22 mouse cellular contexts compared by ENCODE assay signal in genomic region chr2:31541581-31541980, GRCm38 (mm10). TPM values are rescaled to one million over a fixed set of nuclear protein-coding genes. Genes with fewer than 3 reads are reported as not detected.
DNase-seq lines count a peak whose midpoint lies in the region; ATAC-seq and TF ChIP-seq lines count a peak whose summit lies in the region.
"Had no signal": no experiment of that assay in that cellular context is flagged by ENCODE, and none has a peak within 500 bp of the region (broad histone marks: within the 10 kb centered on the region; RNA-seq: fewer than 3 reads in every experiment).

No protein-coding gene starts in this region.

- no peak overlapping the region for H3K27ac ChIP-seq in embryonic facial prominence, embryonic 14.5 days (replicated peaks; ENCODE audit: low read depth, low read length)
- no peak overlapping the region for H3K27ac ChIP-seq in embryonic facial prominence, embryonic 10.5 days (replicated peaks)
- no peak overlapping the region for H3K27ac ChIP-seq in hindbrain, embryonic 14.5 days
- H3K27ac ChIP-seq: gastrocnemius, adult 2 months; heart, adult 2 months; heart, embryonic 15.5 days; layer of hippocampus, adult 2 months; left cerebral cortex, adult 2 months; limb, embryonic 12.5 days; liver, embryonic 15.5 days; midbrain, embryonic 15.5 days had no signal

- H3ac ChIP-seq in C2C12 (ENCODE audit: control insufficient read depth, insufficient read length, low read depth), result no peak overlapping the region

- H3K27me3 ChIP-seq in embryonic facial prominence, embryonic 14.5 days (replicated peaks; ENCODE audit: control insufficient read depth, insufficient read depth, low read length), result no peaks in the 10 kb centered on the region
- H3K27me3 ChIP-seq in embryonic facial prominence, embryonic 10.5 days (replicated peaks; ENCODE audit: low read depth, poor library complexity, severe bottlenecking), result peaks cover 15% of the 10 kb centered on the region; the same call in 1 of the 2 replicates
- peaks cover 12% of the 10 kb centered on the region for H3K27me3 ChIP-seq in C2C12 (ENCODE audit: control insufficient read depth, insufficient read depth, insufficient read length)
- H3K27me3 ChIP-seq in hindbrain, embryonic 14.5 days (ENCODE audit: control insufficient read depth, insufficient read depth, low read length), result peaks cover 3% of the 10 kb centered on the region; the same call in 1 of the 2 replicates
- H3K27me3 ChIP-seq: liver, embryonic 15.5 days; midbrain, embryonic 15.5 days had no signal

- peak; percentile 37; the same call in 1 of the 2 replicates for ATAC-seq in embryonic facial prominence, embryonic 14.5 days (ENCODE audit: low read depth)
- no peak for ATAC-seq in hindbrain, embryonic 14.5 days (ENCODE audit: low FRiP score)
- ATAC-seq: midbrain, embryonic 15.5 days had no signal

- no peak for TF ChIP-seq CTCF in C2C12 (IDR thresholded peaks at IDR 0.05; ENCODE audit: control insufficient read depth, insufficient read depth, insufficient read length)

- H3K9me3 ChIP-seq in embryonic facial prominence, embryonic 14.5 days (ENCODE audit: control insufficient read depth, low read length), result no peaks in the 10 kb centered on the region
- no peaks in the 10 kb centered on the region for H3K9me3 ChIP-seq in embryonic facial prominence, embryonic 10.5 days
- no peaks in the 10 kb centered on the region for H3K9me3 ChIP-seq in hindbrain, embryonic 14.5 days (ENCODE audit: control insufficient read depth, low read length)
- H3K9me3 ChIP-seq: heart, embryonic 15.5 days; liver, embryonic 15.5 days; midbrain, embryonic 15.5 days had no signal

- no peaks in the 10 kb centered on the region for H3K79me3 ChIP-seq in C2C12 (ENCODE audit: low read depth)

- no peak overlapping the region for H3K9ac ChIP-seq in embryonic facial prominence, embryonic 14.5 days (ENCODE audit: low read depth, low read length)
- H3K9ac ChIP-seq in hindbrain, embryonic 14.5 days, result no peak overlapping the region
- H3K9ac ChIP-seq: heart, embryonic 15.5 days; limb, embryonic 12.5 days; liver, embryonic 15.5 days; midbrain, embryonic 15.5 days had no signal

- H3K4me3 ChIP-seq in embryonic facial prominence, embryonic 14.5 days (ENCODE audit: low read depth, low read length), result no peak overlapping the region
- H3K4me3 ChIP-seq in embryonic facial prominence, embryonic 10.5 days, result no peak overlapping the region
- no peak overlapping the region for H3K4me3 ChIP-seq in C2C12 (ENCODE audit: insufficient read depth, poor library complexity, severe bottlenecking)
- H3K4me3 ChIP-seq in hindbrain, embryonic 14.5 days (replicated peaks; ENCODE audit: low read length), result no peak overlapping the region
- H3K4me3 ChIP-seq: gastrocnemius, adult 2 months; heart, adult 2 months; heart, embryonic 15.5 days; layer of hippocampus, adult 2 months; left cerebral cortex, adult 2 months; limb, embryonic 12.5 days; liver, embryonic 15.5 days; midbrain, embryonic 15.5 days had no signal

- no peak for DNase-seq in embryonic facial prominence, embryonic 14.5 days (ENCODE audit: low spot score)
- no peak for DNase-seq in embryonic facial prominence, embryonic 10.5 days (ENCODE audit: low spot score)
- DNase-seq in kidney, postnatal 14 days, result peak; percentile 41
- DNase-seq in lung, postnatal 25 days (ENCODE audit: low spot score), result peak; percentile 43
- DNase-seq in hindbrain, embryonic 14.5 days (ENCODE audit: low spot score), result no peak
- DNase-seq in right cerebral cortex, postnatal 36 days (ENCODE audit: low spot score in 2 of 2), result no peak
- DNase-seq in testis, postnatal 10 days (ENCODE audit: low spot score), result no peak
- DNase-seq: adrenal gland, postnatal 10 days; cerebellum, adult 11-12 months; cerebellum, postnatal 25 days; gastrocnemius, adult 2 months; heart, adult 2 months; right cerebral cortex, adult 18-20 months; spleen, adult 18-20 months; thymus, postnatal 25 days had no signal

- WGBS in embryonic facial prominence, embryonic 14.5 days, result 87% methylated on average over 4 of the region's 5 CpGs
- WGBS in embryonic facial prominence, embryonic 10.5 days, result 92% methylated on average over 5 of the region's 5 CpGs
- WGBS in hindbrain, embryonic 14.5 days, result 94% methylated on average over 5 of the region's 5 CpGs

- H3K79me2 ChIP-seq in C2C12 (ENCODE audit: control insufficient read depth, insufficient read depth), result no peaks in the 10 kb centered on the region

- no peaks in the 10 kb centered on the region for H3K36me3 ChIP-seq in embryonic facial prominence, embryonic 14.5 days (ENCODE audit: control insufficient read depth, insufficient read depth, low read length)
- no peaks in the 10 kb centered on the region for H3K36me3 ChIP-seq in embryonic facial prominence, embryonic 10.5 days (replicated peaks)
- H3K36me3 ChIP-seq in C2C12 (ENCODE audit: control insufficient read depth, insufficient read depth), result no peaks in the 10 kb centered on the region
- no peaks in the 10 kb centered on the region for H3K36me3 ChIP-seq in hindbrain, embryonic 14.5 days (replicated peaks; ENCODE audit: control insufficient read depth, insufficient read depth)
- H3K36me3 ChIP-seq: heart, embryonic 15.5 days; limb, embryonic 12.5 days; liver, embryonic 15.5 days; midbrain, embryonic 15.5 days had no signal

- H3K4me2 ChIP-seq in embryonic facial prominence, embryonic 14.5 days (ENCODE audit: low read depth, low read length), result no peak overlapping the region
- no peak overlapping the region for H3K4me2 ChIP-seq in hindbrain, embryonic 14.5 days (replicated peaks)
- H3K4me2 ChIP-seq: heart, embryonic 15.5 days; limb, embryonic 12.5 days; liver, embryonic 15.5 days; midbrain, embryonic 15.5 days had no signal

- no peaks in the 10 kb centered on the region for H3K4me1 ChIP-seq in embryonic facial prominence, embryonic 14.5 days (ENCODE audit: control insufficient read depth, insufficient read depth, low read length)
- peaks cover 24% of the 10 kb centered on the region; the same call in 1 of the 2 replicates for H3K4me1 ChIP-seq in embryonic facial prominence, embryonic 10.5 days
- H3K4me1 ChIP-seq in hindbrain, embryonic 14.5 days (replicated peaks; ENCODE audit: control insufficient read depth, insufficient read depth, low read length), result no peaks in the 10 kb centered on the region
- H3K4me1 ChIP-seq: limb, embryonic 12.5 days; liver, embryonic 15.5 days; midbrain, embryonic 15.5 days had no signal

TF ChIP-seq in C2C12, 6 proteins besides CTCF, POLR2A, EP300 and RAD21:
- TF ChIP-seq MYOD1 (IDR thresholded peaks at IDR 0.05; ENCODE audit: control insufficient read depth, insufficient read length, low read depth) (no peak), USF1 (IDR thresholded peaks at IDR 0.05; ENCODE audit: low read depth) (peak; percentile 14)

RNA-seq across cellular contexts. Expression of gene Fubp3, which starts 30.9 kb away (rescaled TPM):
- 72.9 and 82.7 TPM in 2 replicates for polyA plus RNA-seq in embryonic facial prominence, embryonic 14.5 days (2014; fragmentation: Nextera tagmentation; extraction: Ambion mirVana)
- polyA plus RNA-seq in embryonic facial prominence, embryonic 10.5 days (2016; fragmentation: Nextera tagmentation; extraction: Ambion mirVana), result 94.6 and 99.1 TPM in 2 replicates
- polyA plus RNA-seq in C2C12 (2012; fragmentation: generic; extraction: Trizol), result 29.9 TPM
- 43.6 and 45.2 TPM in 2 replicates for polyA plus RNA-seq in hindbrain, embryonic 14.5 days (2014; fragmentation: Nextera tagmentation; extraction: Ambion mirVana)

Comparison
In these comparisons a context has a peak if more than half of its experiments do, and no peak if none do; other contexts are left out.
1. DNase-seq: peak in kidney, postnatal 14 days (single experiment) and lung, postnatal 25 days (single experiment); none in embryonic facial prominence, embryonic 14.5 days (single experiment), embryonic facial prominence, embryonic 10.5 days (single experiment), hindbrain, embryonic 14.5 days (single experiment), right cerebral cortex, postnatal 36 days (0 of 2) and testis, postnatal 10 days (single experiment).